Mouse (Mus musculus): ENCODE measurements at regions not wholly inside any gene's neighbourhood (a gene's known extent, or its start where the extent isn't known, plus 50 kb on each side); places are given as distances from the start of the nearest gene placed in this dataset.
"Not testable (repeated sequence)": the region's sequence is repeated elsewhere in the genome, so short reads cannot be mapped to it uniquely, and the experiment has no call there.

- peak; percentile 53 for DNase-seq (ENCODE audit: low spot score)
These were observed 56.4 kb downstream of the Bod1 start for GRCm38 (mm10) chr11:31615107-31615811.

GRCm38 (mm10) chr11:31614394-31614713 is 57.3 kb downstream of the Bod1 start:
- DNase-seq (ENCODE audit: low spot score), result no peak

GRCm38 (mm10) chr11:31613688-31614393 is 57.8 kb downstream of the Bod1 start:
- DNase-seq (ENCODE audit: low spot score), result no peak

- no peak for DNase-seq (ENCODE audit: low spot score)
These were observed 63.2 kb downstream of the Bod1 start for GRCm38 (mm10) chr11:31608458-31608857.

- no peak for DNase-seq (ENCODE audit: low spot score)
These were observed 70.2 kb downstream of the Bod1 start for GRCm38 (mm10) chr11:31601499-31601898.

GRCm38 (mm10) chr11:31593604-31594003 is 78.1 kb downstream of the Bod1 start:
- no peak for DNase-seq (ENCODE audit: low spot score)

- DNase-seq (ENCODE audit: low spot score), result no peak
These were observed 79.6 kb downstream of the Bod1 start for GRCm38 (mm10) chr11:31592061-31592460.

GRCm38 (mm10) chr11:31591037-31591554 is 80.6 kb downstream of the Bod1 start:
- DNase-seq (ENCODE audit: low spot score), result no peak

- DNase-seq (ENCODE audit: low spot score), result no peak
These were observed 96.7 kb downstream of the Bod1 start for GRCm38 (mm10) chr11:31574941-31575340.

GRCm38 (mm10) chr11:31564742-31565510 is 106.8 kb downstream of the Bod1 start:
- DNase-seq (ENCODE audit: low spot score), result peak; percentile 9

- no peak for DNase-seq (ENCODE audit: low spot score)
These were observed 107.6 kb downstream of the Bod1 start for GRCm38 (mm10) chr11:31563826-31564741.

- no peak for DNase-seq (ENCODE audit: low spot score)
These were observed 108.7 kb downstream of the Bod1 start for GRCm38 (mm10) chr11:31562954-31563353.

GRCm38 (mm10) chr11:31560775-31561174 is 110.9 kb downstream of the Bod1 start:
- DNase-seq (ENCODE audit: low spot score), result no peak

GRCm38 (mm10) chr11:31555042-31555441 is 116.6 kb downstream of the Bod1 start:
- no peak for DNase-seq (ENCODE audit: low spot score)

GRCm38 (mm10) chr11:31551614-31552271 is 119.9 kb downstream of the Bod1 start:
- DNase-seq (ENCODE audit: low spot score), result no peak

- DNase-seq (ENCODE audit: low spot score), result peak; percentile 19
These were observed 120.7 kb downstream of the Bod1 start for GRCm38 (mm10) chr11:31550747-31551613.

GRCm38 (mm10) chr11:31545514-31545913 is 126.2 kb downstream of the Bod1 start:
- DNase-seq (ENCODE audit: low spot score), result not testable (repeated sequence)

- DNase-seq (ENCODE audit: low spot score), result no peak
These were observed 129.0 kb downstream of the Bod1 start for GRCm38 (mm10) chr11:31542635-31543219.

- no peak for DNase-seq (ENCODE audit: low spot score)
These were observed 130.3 kb downstream of the Bod1 start for GRCm38 (mm10) chr11:31541425-31541824.

GRCm38 (mm10) chr11:31540816-31541215 is 130.9 kb downstream of the Bod1 start:
- no peak for DNase-seq (ENCODE audit: low spot score)

Measured in urinary bladder, postnatal 25 days (tissue).